Mouse (Mus musculus): Measurements from ENCODE around the gene Cabin1.

The Cabin1 gene

DNA sequence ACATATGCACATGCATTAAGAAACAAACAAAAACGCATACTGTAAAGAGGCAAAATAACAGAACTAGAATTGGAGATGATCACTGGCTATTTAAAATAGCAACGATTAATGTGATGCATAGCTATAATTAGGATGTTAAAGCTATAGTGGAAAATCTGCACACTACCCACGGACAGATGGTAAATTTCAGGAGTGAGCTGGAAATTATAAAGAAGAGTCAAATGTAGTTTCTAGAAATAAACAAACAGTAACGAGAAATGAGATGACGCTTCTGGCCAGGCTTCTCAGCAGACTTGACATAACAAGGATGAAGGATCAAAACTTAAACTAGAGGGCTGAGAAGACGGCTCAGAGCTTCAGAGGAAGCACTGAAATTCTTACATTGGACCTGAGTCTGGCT is 62.9 kb downstream of the Cabin1 start:
- no peak for DNase-seq (ENCODE audit: low read depth)

DNA sequence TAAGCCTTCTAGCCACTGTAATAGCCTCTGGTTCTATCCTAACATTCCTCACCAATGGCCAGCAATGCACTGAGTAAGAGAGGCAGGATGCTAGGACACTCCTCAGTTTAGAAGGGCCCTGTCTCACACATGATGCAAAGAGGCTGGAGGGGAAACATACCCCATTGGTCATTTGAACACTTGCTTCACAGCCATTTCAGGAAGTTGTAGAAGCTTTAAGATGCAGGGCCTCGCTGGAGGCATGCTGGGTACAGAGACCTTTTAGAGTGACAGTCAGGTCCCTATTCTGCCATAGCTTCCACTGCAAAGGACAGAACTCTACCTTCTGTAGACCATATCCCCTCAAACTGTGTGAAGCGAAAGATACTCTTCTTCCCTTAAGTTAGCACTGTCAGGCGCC is 66.4 kb downstream of the Cabin1 start:
- DNase-seq (ENCODE audit: low read depth): no peak

DNA sequence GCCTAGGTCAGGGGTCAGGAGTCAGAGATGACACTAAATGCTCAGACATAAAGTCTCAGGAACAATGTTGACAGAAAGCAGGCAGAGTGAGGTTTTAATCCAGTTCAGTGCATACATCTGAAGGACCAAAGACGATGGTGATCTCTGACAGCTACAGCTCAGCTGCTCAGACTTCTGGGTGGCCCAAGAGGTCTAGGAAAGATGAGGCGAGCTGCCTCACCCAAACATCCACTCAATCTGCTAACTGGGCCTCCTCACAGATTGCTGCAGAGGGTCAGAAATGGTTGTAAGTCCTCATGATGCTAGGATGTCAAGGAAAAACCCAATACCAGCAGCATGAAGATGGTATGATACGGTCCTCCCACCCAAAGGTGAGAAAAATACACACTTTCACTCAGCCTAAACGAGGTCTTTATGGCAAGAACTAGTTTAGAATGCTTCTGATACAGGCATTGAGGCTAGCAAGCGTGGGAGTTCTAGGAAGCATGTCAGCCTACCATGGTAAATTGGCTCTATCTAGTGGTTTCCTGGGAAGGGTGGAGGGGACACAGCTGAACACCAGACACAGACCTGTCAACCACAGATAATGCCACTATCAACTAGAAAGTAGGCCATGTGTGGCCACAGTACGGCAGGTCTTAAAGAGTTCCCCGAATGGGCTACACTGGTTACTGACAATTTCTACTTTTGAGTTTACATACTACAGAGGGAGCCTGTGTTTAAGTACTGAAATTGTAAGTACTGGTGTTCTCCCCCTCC is 67.4 kb downstream of the Cabin1 start:
- DNase-seq (ENCODE audit: low read depth): no peak

DNA sequence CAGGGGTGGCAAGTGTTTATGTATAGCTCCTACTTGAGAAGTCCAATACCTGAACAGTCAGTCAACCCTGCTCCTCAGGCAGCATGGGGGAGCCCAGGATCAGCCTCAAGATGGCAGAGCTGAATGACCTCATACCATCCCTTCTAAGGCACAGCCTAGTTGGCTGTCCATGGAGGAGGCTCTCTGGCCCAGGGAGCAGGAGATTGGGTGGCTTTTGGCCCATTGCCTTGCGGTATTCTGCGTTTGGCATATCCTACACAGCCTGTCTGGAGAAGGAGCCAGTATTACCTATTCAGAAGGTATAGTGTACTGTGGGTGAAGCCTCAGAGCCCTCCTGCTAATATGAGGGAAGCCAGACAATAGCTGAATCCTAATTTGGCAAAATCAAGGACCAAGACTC is 68.6 kb downstream of the Cabin1 start:
- no peak for DNase-seq (ENCODE audit: low read depth)

DNA sequence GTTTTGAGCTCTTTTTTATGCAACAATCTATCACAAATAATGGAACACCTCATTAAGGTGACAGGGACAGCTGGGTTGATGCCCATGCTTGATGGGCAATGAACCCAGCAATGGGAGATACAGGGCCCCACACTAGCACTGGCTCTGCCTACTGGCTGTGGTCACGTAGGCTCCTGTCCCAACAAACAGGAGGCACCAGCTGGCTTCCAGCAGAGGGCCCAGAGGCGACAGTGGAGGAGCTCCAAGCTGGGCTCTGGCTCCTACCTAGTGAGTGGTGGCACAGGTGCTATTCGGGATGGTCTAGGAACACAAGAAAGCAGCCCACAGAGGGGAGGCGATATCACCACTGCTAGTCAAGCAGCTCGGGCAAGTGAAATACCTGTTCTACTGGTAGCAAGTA is 69.1 kb downstream of the Cabin1 start:
- no peak for DNase-seq (ENCODE audit: low read depth)

DNA sequence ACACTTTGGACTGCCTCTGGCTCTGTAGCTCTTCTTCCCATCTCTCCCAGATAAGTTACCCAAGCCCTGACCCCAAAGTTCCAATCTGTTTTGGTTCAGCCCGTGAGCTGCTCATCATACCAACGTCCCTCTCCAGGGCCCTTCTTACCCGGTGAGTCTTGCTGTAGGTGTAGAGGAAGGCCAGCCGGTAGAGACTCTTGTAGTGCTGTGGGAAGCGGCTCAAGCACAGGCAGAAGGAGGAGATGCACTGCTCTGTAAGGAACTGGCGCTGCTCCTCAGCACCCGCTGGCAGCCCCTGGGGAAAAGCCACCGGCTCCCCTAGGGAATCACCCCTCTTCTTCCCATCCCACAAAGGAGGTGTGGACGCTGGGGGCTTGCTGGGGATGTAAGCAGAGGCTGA is 69.6 kb downstream of the Cabin1 start:
- DNase-seq (ENCODE audit: low read depth): no peak

DNA sequence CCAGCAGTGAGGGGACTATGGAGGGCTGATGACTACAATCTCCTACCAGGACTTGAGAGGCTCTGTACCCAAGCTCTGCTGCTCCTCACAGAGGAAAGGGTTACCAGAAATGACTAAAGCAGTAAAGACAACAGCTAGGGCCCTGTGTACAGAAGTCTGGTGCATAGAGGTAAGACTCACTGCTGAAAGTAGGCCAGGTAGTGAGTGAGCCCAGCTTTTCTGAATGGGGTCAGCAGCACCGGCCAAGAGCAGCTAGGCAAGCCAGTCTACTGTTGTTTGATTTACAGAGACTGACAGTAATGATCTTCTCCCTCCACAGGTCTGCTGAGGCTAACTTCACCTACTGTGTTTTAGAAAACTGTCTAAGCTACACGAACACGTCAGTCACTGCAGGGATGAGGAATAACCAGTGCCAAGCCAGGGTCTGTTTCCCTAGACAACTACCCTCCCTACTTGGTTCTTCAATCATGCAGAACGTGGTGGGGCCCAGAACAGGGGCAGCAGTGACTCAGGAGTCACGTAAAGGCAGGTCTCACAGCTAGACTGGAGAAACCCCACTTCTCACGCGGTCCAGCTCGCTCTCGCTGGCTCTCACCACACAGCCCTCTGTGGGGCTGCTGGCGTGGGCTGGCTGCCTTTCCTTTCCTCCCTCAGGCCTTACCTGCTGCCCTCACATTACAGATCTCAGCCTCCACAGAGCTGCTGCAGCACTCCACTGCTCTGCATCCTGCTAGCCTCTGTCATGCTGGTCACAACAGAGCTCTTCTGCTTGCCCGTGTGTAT is 70.5 kb downstream of the Cabin1 start:
- no peak for DNase-seq (ENCODE audit: low read depth)

DNA sequence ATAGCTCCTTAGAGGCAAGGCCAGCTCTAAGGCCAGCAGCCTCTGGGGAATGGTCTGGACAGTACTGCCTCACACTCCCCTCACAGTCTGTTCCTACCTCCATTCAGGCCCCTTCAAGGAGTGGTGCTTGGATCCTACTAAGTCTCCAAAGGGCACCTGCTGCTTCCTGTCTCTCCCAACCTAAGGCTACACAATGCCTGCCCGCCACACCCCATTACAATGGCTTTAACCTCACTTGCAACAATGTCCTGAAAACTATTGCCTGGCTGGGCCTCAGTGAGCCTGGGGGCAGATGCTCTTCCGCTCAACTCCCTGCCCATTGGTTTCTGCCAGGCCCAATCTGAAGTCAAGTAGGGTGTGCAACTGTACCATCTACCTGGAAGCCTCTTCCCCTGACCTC is 75.5 kb downstream of the Cabin1 start:
- DNase-seq (ENCODE audit: low read depth): no peak

DNA sequence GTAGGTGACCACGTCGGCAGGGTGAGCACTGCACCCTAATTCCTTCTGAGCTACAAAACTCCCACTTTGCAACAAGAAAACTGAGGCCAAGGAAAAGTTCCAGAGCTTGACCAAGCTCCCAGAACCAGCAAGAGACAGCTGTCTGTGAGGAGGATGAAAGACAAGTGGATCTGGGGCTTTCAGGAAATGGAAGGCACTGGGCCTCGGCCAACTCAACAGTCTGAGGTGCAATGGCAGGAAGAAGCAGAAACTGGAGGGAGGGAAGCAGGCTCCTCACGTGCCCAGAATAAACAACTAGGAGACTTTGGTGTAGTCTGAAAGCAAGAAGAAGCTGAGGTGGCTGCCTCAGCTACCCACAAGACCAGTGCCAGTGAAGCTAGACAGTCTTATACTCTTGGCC is 77.4 kb downstream of the Cabin1 start:
- DNase-seq (ENCODE audit: low read depth): no peak

DNA sequence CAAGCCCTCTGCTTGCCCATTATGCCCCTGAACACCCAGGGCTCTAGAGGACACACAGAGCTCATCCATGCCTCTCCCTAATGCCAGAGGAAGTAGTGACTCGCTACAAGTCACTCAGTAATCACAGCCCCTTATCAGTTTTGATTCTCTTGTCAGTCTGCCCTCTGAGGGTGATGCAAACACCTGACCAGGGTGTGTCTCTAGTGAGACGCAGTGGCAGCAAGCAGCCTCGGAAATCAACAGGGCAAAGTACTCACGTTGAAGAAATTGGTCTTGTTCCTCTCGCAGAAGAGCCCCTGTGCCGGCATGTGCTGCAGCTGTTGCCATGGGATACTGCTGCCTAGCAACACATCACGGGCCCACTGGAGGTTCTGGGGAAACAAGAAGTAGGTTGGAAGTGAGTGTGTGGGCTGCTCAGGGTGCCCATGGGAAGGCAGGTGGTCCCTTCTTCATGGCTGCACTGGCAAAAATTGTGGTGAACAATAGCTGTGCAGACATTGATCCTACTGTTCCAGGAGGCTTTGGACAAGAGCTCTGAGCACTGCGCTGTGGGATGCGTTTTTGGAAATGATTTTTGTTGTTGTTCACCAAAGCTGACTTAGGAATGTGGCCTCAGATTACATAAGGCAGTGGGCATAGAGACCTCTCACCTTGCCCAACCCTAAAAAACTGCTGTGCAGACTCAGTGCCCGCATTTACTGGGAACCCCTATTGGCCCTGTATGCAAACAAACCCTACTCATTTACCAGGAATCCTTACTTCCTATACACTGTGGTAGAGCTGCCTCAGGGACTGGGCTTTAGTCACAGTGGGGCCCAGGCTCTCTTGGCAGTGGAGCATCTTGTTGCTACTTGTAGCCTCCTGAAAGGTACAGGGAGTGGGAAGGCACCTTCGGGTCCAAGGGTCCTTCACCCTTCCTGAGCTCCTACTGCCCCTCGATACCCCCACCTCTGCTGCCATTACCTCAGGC is 79.8 kb downstream of the Cabin1 start:
- DNase-seq (ENCODE audit: low read depth): no peak

DNA sequence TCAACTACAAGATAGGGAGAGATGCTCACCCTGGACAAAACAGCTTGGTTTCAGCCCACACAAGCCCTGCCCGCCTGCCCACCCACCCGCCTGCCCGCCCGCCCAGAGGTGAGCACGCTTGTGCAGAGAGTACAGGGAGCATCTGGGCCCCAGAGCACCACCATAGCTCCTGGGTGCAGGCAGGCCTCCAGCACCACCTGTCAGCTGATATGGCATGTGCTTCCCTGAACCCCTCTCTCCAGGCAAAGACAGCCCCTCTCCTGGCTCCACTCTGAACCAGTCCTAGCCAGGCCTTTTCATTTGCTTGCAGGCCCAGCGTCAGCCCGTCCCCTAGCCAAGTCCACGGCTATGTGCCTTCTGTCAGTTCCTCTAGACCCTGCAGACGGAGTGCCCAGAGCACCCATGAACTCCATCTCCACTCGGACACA is 83.6 kb downstream of the Cabin1 start:
- DNase-seq (ENCODE audit: low read depth): no peak

DNA sequence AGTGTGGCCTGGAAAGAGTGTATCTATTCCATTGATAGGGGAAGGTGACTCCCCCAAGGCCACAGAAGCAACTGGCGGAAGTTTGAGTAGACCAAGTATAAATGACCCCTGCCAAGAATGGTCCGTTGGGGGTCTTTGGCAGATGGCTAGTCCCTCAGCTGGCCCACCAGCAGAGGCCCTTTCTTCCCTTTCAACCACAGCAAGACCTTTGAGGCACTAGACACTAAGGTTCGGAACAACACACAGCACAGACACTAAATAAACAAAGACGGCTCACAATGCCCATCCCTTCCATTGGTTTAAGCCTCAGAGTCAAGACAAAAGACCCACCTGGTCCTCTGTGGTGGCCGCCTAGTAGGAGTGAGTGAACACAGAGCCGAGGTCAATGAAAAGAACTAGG is 84.9 kb downstream of the Cabin1 start:
- DNase-seq (ENCODE audit: low read depth): no peak

DNA sequence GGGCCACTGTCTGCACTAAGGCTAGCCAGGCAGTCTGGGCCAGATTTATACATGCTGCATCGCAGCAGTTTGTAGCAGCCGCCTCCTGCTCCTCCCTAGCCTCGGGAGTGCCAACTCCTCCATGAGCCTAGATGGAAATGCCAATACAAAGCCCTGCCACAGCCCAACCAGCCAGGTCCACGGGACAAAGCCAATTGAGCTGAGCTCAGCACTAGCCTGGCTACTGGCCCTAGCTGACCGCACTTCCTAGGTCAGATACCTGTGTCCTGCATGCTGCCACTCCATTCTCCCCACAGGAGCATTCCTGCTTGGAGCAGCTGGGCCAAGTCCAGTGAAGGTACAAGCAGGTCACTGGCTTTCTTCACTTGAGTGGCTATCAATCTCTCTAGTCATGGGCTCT is 86.2 kb downstream of the Cabin1 start:
- no peak for DNase-seq (ENCODE audit: low read depth)

DNA sequence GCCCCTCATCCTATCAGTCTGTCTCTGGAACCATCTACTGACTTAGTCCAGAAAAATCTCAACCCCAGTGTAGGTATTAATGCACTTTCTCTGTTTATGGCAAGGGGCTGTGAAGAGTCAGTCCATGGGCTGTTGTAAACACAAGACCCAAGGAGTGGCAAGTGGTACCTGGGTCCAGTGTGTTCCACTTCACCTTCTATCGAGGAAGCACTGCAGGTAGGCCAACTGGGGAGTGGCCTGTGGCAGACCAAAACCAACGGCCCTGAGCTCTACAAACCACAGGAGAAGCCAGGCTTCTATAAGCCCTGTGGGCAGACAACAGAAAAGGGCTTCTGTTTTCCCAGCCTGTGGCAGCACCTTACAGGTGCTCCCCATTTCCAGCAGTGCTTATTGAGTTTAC is 86.6 kb downstream of the Cabin1 start:
- DNase-seq (ENCODE audit: low read depth): no peak

DNA sequence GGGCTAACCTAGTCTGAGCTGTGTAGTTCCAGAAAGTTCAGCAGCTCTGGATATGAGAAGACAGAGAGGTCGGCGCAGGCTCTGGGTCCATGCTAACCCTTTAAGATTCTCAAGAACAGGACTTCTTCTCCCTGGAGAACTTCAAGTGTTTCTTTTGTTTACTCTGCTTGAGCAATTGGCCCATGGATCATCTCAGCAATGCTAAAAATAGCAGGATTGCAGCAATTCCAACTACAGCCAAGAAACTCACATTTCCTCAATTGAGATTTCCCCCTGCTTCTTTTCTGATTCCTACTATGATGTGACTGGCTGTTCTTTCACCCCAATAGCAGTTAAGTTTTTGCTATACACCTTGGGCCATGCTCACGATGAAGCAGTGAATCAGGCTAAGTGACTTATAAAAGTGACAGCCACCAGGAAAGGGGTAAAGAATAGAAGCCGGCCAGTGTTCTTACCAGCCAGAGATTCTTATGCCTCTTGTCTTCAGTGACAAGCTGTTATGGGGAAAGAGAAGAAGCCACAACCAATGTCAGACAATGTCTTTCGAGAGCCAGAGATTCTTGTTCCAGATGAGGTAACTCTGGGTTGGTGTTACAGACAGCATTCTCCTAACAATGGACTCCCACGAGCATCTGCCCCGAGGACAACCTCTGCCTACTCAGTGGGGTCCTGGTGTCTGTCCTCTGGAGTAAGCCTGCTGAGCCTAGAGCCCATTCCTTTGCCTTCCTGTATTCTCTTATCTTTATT is 87.1 kb downstream of the Cabin1 start:
- DNase-seq (ENCODE audit: low read depth): no peak

DNA sequence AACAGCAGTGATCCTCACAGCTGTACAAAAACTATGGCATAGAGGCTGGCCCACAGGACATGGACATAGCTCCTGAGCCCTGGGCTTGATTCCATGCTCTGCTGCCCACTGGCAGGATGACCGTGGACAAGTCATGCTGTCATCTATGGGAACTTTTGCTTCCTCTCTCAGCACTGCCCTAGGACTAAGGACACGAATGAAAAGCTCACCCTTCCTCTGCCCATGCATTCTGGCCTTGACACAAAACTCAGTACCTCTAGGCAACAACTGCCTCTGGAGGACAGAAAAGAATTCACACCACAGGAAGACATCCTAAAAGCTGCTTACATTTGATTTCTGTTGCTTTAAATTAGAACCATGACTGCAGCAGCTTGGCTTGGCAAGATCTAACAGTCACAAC is 87.9 kb downstream of the Cabin1 start:
- no peak for DNase-seq (ENCODE audit: low read depth)

DNA sequence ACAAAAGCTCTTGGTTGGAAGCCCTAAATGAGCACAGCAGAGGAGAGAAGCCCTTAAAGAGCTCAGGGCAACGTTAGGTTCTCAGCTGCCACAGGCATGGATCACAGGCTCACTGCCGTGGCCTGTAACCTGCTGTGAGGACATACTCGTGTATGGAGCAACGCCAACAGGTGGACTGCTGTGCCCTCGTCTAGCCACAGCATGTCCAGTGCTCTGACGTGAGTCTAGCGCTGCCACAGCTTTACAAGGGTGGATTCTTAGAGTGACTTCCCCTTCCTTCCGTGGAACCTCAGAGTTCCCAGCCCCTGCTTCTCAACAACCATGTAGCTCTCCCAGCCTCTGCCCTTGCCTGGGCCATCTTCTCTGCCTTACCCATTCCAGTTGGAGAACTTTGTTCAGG is 88.5 kb downstream of the Cabin1 start:
- no peak for DNase-seq (ENCODE audit: low read depth)

DNA sequence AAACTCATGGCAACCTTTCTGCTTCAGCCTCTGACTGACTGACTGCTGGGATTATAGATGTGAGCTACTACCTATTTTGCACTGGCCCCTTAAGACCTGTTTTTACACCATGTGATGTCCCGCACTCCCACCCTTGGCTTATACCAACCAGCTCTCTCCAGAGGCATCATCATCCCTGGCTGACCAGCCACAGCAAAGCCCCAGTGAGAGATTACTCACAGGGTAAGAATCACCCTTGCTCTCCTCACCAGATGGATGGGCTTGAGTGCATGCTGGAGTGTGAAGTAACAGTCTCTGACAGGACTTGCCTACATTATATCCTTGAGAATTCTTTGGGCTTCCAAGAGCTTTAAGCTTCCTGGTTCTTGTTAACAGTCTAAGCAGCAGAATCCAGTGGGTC is 94.2 kb downstream of the Cabin1 start:
- DNase-seq (ENCODE audit: low read depth): no peak

DNA sequence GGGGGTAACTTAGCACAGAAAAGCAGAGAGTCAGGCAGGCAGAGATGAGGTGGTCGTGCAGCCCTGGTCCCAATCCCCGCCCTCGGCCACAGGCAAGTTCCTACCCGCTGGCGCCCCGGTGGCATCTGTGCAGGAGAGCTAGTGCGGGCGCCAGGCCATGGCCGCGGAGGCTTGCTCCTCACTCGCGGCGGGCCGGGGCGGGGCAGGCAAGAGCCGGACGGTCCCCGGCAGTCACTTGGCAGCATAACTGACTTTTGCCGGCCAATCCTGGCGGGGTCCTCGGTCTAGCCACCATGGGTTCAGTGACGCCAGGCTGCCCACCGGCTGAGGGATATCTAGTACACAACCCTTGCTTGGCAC is 96.2 kb downstream of the Cabin1 start:
- DNase-seq (ENCODE audit: low read depth): no peak

DNA sequence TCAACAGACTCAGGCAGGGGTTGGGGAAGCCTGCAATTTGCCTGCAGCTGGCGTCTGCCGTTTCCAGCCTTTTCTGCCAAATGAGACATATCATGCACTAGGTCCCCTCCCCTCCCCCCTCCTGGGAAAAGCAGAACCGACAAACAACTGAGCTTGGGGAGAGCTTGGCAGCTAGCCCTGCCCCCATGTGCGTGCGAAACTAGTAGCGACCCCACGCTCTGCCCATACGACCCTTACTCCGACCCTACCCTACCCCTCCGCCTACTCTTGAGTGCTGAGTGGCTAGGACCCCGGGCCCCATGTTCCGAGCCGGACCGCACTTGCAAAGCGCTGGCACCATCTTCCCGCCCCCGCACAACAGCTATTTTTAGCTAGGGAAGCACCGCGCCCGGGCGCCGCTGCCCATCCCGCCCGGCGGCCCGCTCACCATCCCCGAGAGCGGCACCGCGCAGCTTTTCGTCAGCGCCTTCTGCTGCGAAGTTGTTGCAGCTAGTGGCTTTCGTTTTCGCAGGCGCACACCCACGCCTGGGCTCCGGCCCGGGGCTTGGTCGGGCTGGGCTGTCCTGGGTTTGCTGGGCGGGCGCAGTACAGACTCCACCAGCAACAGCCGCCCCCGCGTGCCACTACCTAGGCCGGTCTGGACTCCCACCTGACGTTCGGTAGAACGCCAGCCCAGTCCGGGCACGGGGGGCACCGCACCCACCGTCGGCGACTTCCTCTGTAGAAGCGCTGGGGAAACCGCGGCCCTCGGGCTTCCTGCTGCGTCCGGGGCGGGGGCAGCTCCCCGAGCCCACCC is 96.8 kb downstream of the Cabin1 start:
- peak; percentile 83 for DNase-seq (ENCODE audit: low read depth)

DNA sequence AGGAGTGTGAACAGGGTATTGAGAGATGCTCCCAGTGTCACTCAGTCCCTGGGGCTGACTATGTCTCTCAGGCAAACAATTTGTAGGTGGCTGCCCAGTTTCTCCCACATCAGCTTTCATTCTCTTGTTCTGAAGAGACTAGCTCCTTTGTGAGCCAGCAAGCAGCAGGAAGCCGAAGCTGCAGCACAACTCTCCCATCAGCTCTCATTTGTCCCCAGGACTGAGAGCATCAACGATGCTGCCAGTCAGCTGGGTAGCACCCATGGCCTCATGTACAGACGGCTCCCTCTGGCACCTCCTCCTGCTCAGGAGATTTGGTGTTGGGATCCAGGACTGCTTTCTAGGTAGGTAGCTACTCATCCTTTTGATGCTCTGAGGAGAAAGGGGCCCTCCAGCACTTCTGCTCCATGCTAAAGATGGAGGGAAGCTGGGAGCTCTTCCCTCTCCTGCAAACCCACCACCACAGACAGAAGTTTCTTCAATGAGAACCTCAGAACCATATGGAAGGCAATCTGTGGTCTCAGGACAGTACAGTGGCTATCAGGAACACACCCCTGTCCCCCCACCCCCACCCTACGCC is 97.6 kb downstream of the Cabin1 start:
- DNase-seq (ENCODE audit: low read depth): peak; percentile 49

Data from induced T-regulatory cell, adult 2 months (primary cell).